Mouse (Mus musculus) midbrain, embryonic 14.5 days (tissue): ENCODE results near the gene Msh5. TPM values are rescaled to one million over a fixed set of nuclear protein-coding genes. Genes with fewer than 3 reads are reported as not detected.

Experiments used
- ATAC-seq: fragments of 200-750 bp; cut with Nextera tagmentation; 2 replicates; pipeline ENCODE4 v1.8.0; 2017; ENCODE audit warnings: moderate number of reproducible peaks, moderate library complexity; ENCODE audit not compliant: low FRiP score, low TSS enrichment
- DNase-seq: peaks from one replicate; pipeline ENCODE4 v3.0.0-alpha.2; 2015
- H3K27ac ChIP-seq: fragments of 300-500 bp; sonication (generic); replicated peaks from 2 replicates; pipeline ENCODE4 v1.5.1; 2014; ENCODE audit warnings: mild to moderate bottlenecking, low read depth, low read length, moderate library complexity
- H3K27me3 ChIP-seq: fragments of 300-500 bp; sonication (generic); 2 replicates; pipeline ENCODE4 v1.6.1; 2014; ENCODE audit warnings: low read length, control low read depth, mixed read lengths; ENCODE audit not compliant: control insufficient read depth, insufficient read depth
- H3K36me3 ChIP-seq: fragments of 300-500 bp; sonication (generic); 2 replicates; pipeline ENCODE4 v1.6.1; 2014; ENCODE audit warnings: low read length, control low read depth; ENCODE audit not compliant: control insufficient read depth, insufficient read depth
- H3K4me1 ChIP-seq: fragments of 300-500 bp; sonication (generic); 2 replicates; pipeline ENCODE4 v1.6.1; 2014; ENCODE audit warnings: mild to moderate bottlenecking, antibody characterized with exemption, low read length, control low read depth; ENCODE audit not compliant: control insufficient read depth, insufficient read depth
- H3K4me2 ChIP-seq: fragments of 300-500 bp; sonication (generic); 2 replicates; pipeline ENCODE4 v1.6.1; 2014; ENCODE audit warnings: mild to moderate bottlenecking, low read length, moderate library complexity
- H3K4me3 ChIP-seq: fragments of 300-500 bp; sonication (generic); replicated peaks from 2 replicates; pipeline ENCODE4 v1.5.1; 2014; ENCODE audit warnings: low read depth, low read length
- H3K9ac ChIP-seq: fragments of 300-500 bp; sonication (generic); replicated peaks from 2 replicates; pipeline ENCODE4 v1.6.1; 2014; ENCODE audit warnings: mild to moderate bottlenecking, low read length, moderate library complexity
- H3K9me3 ChIP-seq: fragments of 300-500 bp; sonication (generic); 2 replicates; pipeline ENCODE4 v1.6.1; 2016; ENCODE audit warnings: low read length, control low read depth, mixed read lengths; ENCODE audit not compliant: control insufficient read depth
- WGBS: fragments of 180-500 bp; shearing (Covaris S2); extraction: QIAGEN DNeasy Blood & Tissue Kit; methylation state at CpG from one replicate; pipeline ENCODE4 v1.1.7; 2014; 5-methylcytosine and 5-hydroxymethylcytosine counted together
- polyA plus RNA-seq: library from polyadenylated mRNA; unstranded; fragments of >200 nt; fragmentation: Nextera tagmentation; extraction: Ambion mirVana; gene quantifications from 2 replicates; pipeline ENCODE4 v1.2.1, GENCODE M21; 2014

Gene Msh5
- 2.1 and 2.8 TPM in 2 replicates for polyA plus RNA-seq

- H3K27ac ChIP-seq, result peak within 1 kb of the TSS; percentile 54
- peaks cover 27% of the 10 kb centered on the region for H3K4me1 ChIP-seq
- ATAC-seq (peak; percentile 98), DNase-seq (peak; percentile 98)
- no peaks in the 10 kb centered on the region for H3K36me3 ChIP-seq
- WGBS, result 3% methylated on average over 33 of the region's 33 CpGs
- H3K9ac ChIP-seq, result peak within 1 kb of the TSS; percentile 61
- H3K9me3 ChIP-seq, result no peaks in the 10 kb centered on the region
- H3K4me2 ChIP-seq, result peak within 1 kb of the TSS; percentile 91
- peak within 1 kb of the TSS; percentile 51 for H3K4me3 ChIP-seq
- H3K27me3 ChIP-seq, result no peaks in the 10 kb centered on the region
Observed at GRCm38 (mm10) chr17:35046681-35047455, at the start of gene Msh5. TSS of gene Msh5 (minus strand) at chr17:35046745.

- Histone ChIP-seq H3K27me3 (no peaks in the 10 kb centered on the region), H3K4me3 (no peak overlapping the region), H3K4me1 (peaks cover 11% of the 10 kb centered on the region), H3K36me3 (peaks cover 78% of the 10 kb centered on the region), H3K4me2 (no peak overlapping the region), H3K9ac (no peak overlapping the region), H3K9me3 (no peaks in the 10 kb centered on the region), H3K27ac (no peak overlapping the region)
- no peak for ATAC-seq
- DNase-seq, result no peak
- WGBS, result 93% methylated on average over 15 of the region's 15 CpGs
Observed at GRCm38 (mm10) chr17:35094475-35095365, 48.2 kb upstream of the Msh5 start.

- Histone ChIP-seq H3K4me3 (no peak overlapping the region), H3K4me1 (peaks cover 12% of the 10 kb centered on the region), H3K4me2 (no peak overlapping the region), H3K27me3 (no peaks in the 10 kb centered on the region), H3K9ac (no peak overlapping the region), H3K36me3 (peaks cover 60% of the 10 kb centered on the region), H3K27ac (no peak overlapping the region), H3K9me3 (no peaks in the 10 kb centered on the region)
- 91% methylated on average over 14 of the region's 14 CpGs for WGBS
- ATAC-seq, result no peak
- no peak for DNase-seq
Observed at GRCm38 (mm10) chr17:35092403-35093198, 46.1 kb upstream of the Msh5 start.

- Histone ChIP-seq H3K36me3 (peaks cover 38% of the 10 kb centered on the region), H3K9ac (peak overlapping the region; percentile 93), H3K27ac (peak overlapping the region; percentile 45; the same call in 1 of the 2 replicates), H3K27me3 (no peaks in the 10 kb centered on the region), H3K4me2 (peak overlapping the region; percentile 76), H3K4me1 (peaks cover 12% of the 10 kb centered on the region), H3K4me3 (peak overlapping the region; percentile 61), H3K9me3 (no peaks in the 10 kb centered on the region)
- ATAC-seq (no peak), DNase-seq (peak; percentile 21)
- WGBS, result 67% methylated on average over 8 of the region's 8 CpGs
Observed at GRCm38 (mm10) chr17:35090166-35090932, 43.8 kb upstream of the Msh5 start.

GRCm38 (mm10) chr17:35088825-35089644, 42.5 kb upstream of the Msh5 start, which contains the start of gene Abhd16a:
TSS of gene Abhd16a (plus strand) at chr17:35089263.
- 3% methylated on average over 66 of the region's 67 CpGs for WGBS
- H3K9me3 ChIP-seq, result no peaks in the 10 kb centered on the region
- peaks cover 26% of the 10 kb centered on the region for H3K36me3 ChIP-seq
- peak within 1 kb of the TSS; percentile 61 for H3K4me3 ChIP-seq
- H3K27me3 ChIP-seq, result no peaks in the 10 kb centered on the region
- H3K4me2 ChIP-seq, result peak within 1 kb of the TSS; percentile 76
- peak; percentile 97 for DNase-seq
- peak within 1 kb of the TSS; percentile 98 for H3K27ac ChIP-seq
- peaks cover 12% of the 10 kb centered on the region for H3K4me1 ChIP-seq
- peak; percentile 98 for ATAC-seq
- peak within 1 kb of the TSS; percentile 93 for H3K9ac ChIP-seq

- no peak for ATAC-seq
- Histone ChIP-seq H3K4me2 (no peak overlapping the region), H3K27me3 (no peaks in the 10 kb centered on the region), H3K27ac (no peak overlapping the region), H3K4me3 (no peak overlapping the region), H3K9me3 (no peaks in the 10 kb centered on the region), H3K36me3 (peaks cover 17% of the 10 kb centered on the region), H3K9ac (no peak overlapping the region), H3K4me1 (peaks cover 12% of the 10 kb centered on the region)
- no peak for DNase-seq
- 53% methylated on average over 2 of the region's 2 CpGs for WGBS
Observed at GRCm38 (mm10) chr17:35088151-35088550, 41.6 kb upstream of the Msh5 start.

- no peak within 1 kb of the TSS for H3K9ac ChIP-seq
- 85% methylated on average over 7 of the region's 7 CpGs for WGBS
- no peak within 1 kb of the TSS for H3K27ac ChIP-seq
- no peak for ATAC-seq
- H3K36me3 ChIP-seq, result no peaks in the 10 kb centered on the region
- H3K4me1 ChIP-seq, result peaks cover 6% of the 10 kb centered on the region
- DNase-seq, result no peak
- no peaks in the 10 kb centered on the region for H3K9me3 ChIP-seq
- H3K27me3 ChIP-seq, result no peaks in the 10 kb centered on the region
- no peak within 1 kb of the TSS for H3K4me3 ChIP-seq
- no peak within 1 kb of the TSS for H3K4me2 ChIP-seq
Observed at GRCm38 (mm10) chr17:35085208-35085865, 38.8 kb upstream of the Msh5 start, which contains the start of gene Ly6g6f. TSS of gene Ly6g6f (minus strand) at chr17:35085610.
